Mouse (Mus musculus): Measurements from ENCODE around the gene Mrgbp.

- TF ChIP-seq POLR2A (IDR thresholded peaks at IDR 0.05; ENCODE audit: insufficient read depth, low read depth, low read length) (no peak), CTCF (IDR thresholded peaks at IDR 0.05; ENCODE audit: insufficient read depth, low read depth, low read length) (no peak)
These were observed 17.1 kb downstream of the Mrgbp start for GRCm38 (mm10) chr2:180598157-180598705.

All from olfactory bulb, adult 2 months (tissue).